Mouse (Mus musculus): Measurements from ENCODE around the gene Sik2.

DNA sequence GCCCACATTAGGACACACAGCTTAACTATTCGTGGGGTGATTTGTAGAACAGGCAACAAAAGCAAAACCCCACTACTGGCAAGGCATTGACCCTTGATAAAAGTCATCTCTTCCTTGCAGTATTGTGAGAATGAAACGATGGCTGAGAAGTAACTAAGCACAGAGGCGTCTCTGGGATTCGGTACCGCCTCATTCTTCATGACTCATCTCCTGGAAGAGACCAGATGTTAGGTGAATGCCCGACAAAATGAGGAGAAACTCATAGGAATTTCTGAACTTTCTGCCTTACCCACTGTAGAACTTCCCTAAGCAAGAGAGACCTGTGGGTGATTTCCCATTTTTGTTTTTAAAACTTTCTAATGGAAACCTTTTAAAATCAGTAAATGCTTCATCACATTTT lies 33.3 kb upstream of the Sik2 start:
- no peak for TF ChIP-seq CTCF (IDR thresholded peaks at IDR 0.05; ENCODE audit: control insufficient read depth, insufficient read depth, insufficient read length)
- no peak for TF ChIP-seq MYOG (IDR thresholded peaks at IDR 0.05; ENCODE audit: control insufficient read depth, extremely low read depth, insufficient read length)
- TF ChIP-seq MAX (IDR thresholded peaks at IDR 0.05) = no peak

Measured in C2C12 (cell line).